Mouse (Mus musculus) spleen, adult 18-20 months (tissue): ENCODE data around the gene Map2.

Source experiments
- DNase-seq, 2 experiments: peaks; one replicate each; pipeline ENCODE4 v3.0.0; 2022; ENCODE audit warnings: mixed read lengths in 2 of 2

Map2 gene

DNA sequence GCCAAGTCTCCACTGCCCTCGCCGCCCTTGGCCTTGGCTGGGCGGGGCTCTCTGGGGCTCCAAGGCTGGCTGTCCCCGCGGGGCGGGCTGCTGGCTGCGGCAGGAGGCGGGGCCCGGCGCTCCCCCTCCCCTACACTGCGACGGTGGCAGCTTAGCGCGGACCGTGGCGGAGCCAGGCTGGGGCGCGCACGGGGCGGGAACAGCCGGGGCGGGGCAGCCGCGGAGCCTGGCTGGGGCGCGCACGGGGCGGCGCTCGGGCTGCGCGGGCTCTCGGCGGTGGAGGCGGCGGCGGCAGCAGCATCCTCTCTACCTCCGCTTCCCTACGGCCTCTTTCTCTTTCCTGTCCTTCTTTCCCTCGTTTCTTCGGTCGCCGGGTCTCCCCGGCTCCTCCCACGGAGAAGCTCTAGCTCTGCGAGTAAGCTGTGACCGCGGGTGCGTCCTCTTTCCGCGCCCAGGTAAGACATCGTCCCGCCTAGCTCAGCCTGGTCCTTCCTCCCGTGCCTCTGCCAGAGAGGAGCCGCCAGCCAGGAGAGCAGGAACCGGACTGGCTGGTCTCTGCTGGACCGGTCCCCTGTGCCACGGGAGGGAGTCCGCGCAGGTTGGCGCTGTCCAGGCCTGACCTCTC lies at the start of gene Map2:
Map2 (plus strand) TSS at position 233 of the 625 bp plus-strand sequence.
- peak; percentile 43 to 46 for DNase-seq

- DNase-seq, result no peak
Measured at GRCm38 (mm10) chr1:66133014-66133413, 42.1 kb upstream of the Map2 start.

GRCm38 (mm10) chr1:66135324-66135723 lies 39.7 kb upstream of the Map2 start:
- DNase-seq, result no peak

- DNase-seq, result no peak
Measured at GRCm38 (mm10) chr1:66140686-66141085, 34.4 kb upstream of the Map2 start.

DNA sequence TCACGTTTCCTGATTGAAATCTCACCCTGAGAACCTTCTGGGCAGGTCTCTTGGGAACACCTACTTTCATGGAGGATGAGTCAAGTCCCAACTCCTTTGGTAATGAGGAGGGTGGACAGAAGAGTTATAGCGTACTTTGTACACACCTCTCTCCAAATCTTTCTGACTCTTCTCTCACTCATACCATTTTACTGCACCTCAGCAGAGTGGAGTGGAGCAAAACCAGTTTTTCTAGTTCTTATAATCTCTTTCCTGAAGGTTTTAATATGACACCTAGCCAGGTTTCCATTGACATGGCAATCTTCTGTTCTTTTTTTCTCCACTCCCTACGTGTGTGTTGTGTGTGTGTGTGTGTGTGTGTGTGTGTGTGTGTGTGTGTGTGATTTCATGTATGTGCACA lies 29.9 kb upstream of the Map2 start:
- DNase-seq, result no peak

DNA sequence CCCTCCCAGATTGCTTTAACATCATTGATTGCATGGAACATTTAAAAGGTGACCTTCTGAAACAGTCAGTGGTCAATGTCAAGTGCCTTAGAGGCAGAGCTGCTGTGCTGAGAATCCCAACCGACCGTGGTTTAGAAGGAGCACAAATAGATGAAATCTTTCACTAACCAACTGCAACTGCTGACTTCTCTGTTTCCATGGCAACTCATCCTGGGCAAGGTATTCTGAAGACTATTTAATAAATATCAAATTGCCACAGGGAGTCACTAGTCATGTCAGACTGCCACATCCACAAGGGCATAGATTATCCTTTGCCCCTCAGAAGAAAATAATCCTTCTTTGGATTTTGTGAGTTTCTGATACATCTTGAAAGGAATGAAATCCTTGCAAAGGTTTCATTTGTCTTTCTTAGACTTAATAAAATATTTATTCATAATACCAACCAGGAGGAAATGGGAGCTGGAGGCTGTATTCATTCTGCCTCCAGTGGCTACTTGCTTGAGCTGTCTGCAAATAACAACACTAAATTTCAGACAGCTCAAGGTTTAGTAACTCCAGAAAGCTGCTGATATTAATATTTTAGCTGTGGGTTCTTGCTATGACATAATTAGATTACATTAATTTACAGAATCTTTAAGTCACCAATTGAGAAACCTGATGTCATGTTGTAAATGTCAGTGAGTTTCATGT lies 26.1 kb upstream of the Map2 start:
- DNase-seq, result no peak

- DNase-seq, result no peak
Measured at GRCm38 (mm10) chr1:66150806-66151205, 24.3 kb upstream of the Map2 start.

- DNase-seq, result no peak
Measured at GRCm38 (mm10) chr1:66157135-66157534, 17.9 kb upstream of the Map2 start.

- DNase-seq, result no peak
Measured at GRCm38 (mm10) chr1:66157589-66157988, 17.5 kb upstream of the Map2 start.

- DNase-seq, result no peak
Measured at GRCm38 (mm10) chr1:66164648-66165047, 10.4 kb upstream of the Map2 start.

GRCm38 (mm10) chr1:66168722-66169121 lies 6.4 kb upstream of the Map2 start:
- DNase-seq, result no peak

- DNase-seq, result no peak
Measured at GRCm38 (mm10) chr1:66172127-66172526, 2.9 kb upstream of the Map2 start.

- no peak for DNase-seq
Measured at GRCm38 (mm10) chr1:66173630-66174029, 1.4 kb upstream of the Map2 start.

- DNase-seq, result no peak
Measured at GRCm38 (mm10) chr1:66176012-66176837, 1.2 kb downstream of the Map2 start.

GRCm38 (mm10) chr1:66176838-66177105 lies 1.7 kb downstream of the Map2 start:
- no peak for DNase-seq

- no peak for DNase-seq
Measured at GRCm38 (mm10) chr1:66177489-66178170, 2.6 kb downstream of the Map2 start.

GRCm38 (mm10) chr1:66187016-66187681 lies 12.1 kb downstream of the Map2 start:
- DNase-seq, result no peak

DNA sequence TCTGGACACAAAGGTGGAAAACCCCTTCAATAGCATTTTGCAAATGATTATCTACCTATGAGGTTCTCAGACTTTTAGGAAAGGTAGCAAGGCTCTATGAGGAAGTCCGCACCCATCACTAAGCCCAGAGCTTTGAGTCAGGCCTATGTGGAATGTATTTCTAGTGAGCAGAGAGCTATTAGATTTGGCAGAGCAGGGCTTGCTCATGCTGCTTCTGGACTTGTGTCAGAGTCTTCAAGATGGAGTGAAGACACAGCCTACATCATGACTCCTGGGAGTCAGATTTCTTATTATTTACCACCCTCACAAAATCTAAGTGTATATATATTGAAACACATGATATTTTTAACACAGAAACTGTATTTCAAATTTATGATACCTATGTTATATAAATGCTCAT lies 17.3 kb downstream of the Map2 start:
- no peak for DNase-seq

DNA sequence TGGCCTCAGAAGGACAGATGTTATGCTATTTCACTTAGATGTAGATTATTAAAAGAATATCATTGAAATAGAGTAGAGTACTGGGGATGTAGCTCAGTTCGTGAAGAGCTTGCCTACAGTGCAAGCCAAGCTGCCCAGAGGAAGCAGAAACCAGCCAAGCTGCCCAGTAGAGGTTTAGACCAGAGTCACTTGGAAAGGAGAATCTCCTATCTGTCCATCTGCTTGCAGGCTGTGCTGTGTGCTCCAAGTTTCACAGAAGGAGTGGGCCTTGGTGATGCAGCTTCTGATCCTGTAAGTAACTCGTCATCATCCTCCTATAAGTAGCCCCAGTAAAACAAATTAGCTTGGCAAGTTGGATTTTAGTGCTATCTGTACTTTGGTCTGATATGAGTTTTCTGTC lies 17.8 kb downstream of the Map2 start:
- no peak for DNase-seq

DNA sequence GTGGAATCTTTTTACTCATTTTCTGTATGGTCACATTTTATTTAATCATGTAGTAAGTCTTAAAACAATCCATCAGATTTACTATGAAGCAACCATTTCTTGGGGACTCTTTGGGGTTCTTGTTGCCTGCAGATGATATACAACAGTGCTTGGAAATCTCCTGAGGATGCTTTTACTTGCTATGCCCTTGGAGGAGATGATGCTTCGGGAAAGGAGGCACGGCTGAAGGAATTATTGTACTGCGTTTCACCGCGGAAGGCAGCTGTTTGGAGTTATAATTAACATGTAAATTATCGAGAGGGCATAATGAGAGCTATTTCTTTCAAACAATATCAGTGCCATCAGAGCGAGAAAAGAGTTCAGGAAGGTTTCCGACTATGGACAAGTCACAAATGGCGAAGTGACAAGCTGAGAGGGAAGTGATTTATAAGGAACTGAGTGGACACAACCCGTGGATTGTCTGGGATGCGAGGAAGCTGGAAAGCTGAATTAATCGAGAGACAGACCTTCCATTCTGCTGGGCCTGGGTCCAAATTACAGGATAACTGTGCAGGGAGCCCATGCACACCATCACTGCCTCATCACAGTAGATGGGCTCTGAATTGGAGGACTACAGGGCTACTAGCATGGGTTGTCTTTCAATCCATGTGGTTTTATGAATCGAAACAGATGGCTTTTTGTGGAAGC lies 20.1 kb downstream of the Map2 start:
- DNase-seq, result no peak

DNA sequence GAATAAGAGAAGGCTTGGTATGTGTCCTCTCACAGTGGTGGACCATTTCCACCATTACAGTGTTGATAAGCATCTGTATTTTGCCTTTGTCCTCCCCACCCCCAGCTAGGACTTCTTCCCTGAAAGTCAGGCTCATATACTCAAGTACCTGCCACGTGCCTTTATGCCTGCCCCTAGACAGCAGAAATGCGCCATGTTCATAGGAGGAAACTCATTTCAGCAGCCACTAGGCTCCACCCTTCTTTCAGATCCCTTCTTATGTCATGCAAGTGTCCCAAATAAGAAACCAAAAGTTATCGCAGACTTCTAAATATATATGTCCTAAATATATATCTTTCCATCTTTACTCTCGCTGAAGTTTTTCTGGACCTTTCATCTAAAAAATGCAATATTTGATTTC lies 21.2 kb downstream of the Map2 start:
- no peak for DNase-seq

- DNase-seq, result no peak
Measured at GRCm38 (mm10) chr1:66196716-66197115, 21.6 kb downstream of the Map2 start.
